ENCODE assay signal across 1 mouse cellular context in the genomic region with DNA sequence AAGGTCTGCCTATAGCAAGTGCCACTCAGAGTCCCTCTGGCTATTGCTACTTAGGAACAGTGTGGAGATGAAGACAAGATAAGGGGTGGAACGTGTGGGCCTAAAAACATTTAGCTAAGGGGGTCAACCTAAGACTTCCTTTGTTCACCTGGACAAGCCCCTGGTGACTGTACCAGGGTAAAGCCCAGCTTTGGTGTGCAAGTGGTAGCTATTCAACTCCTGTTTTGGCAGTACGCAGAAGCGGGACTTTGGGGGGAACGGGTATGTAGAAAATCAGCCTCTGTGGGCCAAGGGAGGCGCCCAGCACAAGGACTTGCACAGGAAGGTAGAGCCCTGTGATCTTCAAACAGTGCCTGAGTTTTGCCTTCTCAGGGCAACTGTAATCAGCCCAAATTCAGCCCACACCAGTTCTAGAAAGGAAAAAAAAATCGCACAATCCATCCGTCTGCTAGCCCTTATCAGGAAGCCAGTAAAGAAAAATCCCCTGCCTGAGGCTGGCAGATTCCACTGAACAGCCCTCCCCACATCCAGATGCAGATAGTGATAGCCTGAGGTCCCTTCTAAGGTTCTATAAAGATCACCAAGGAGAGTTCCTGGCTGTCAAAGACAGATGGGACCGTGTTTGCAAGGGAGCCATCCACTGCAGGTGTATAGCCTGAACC.
TF ChIP-seq lines count a peak whose summit lies in the region.

No protein-coding gene starts in this region.

TF ChIP-seq in MEL, 35 proteins besides CTCF, POLR2A, EP300 and RAD21:
- TF ChIP-seq MYB (IDR thresholded peaks at IDR 0.05; ENCODE audit: low read depth, low read length) (0 out of 2 replicates have a peak, but pooled peaks have one; percentile 36), ZMIZ1 (IDR thresholded peaks at IDR 0.05; ENCODE audit: low read depth, low read length) (peak; percentile 39; the same call in 1 of the 2 replicates), ZKSCAN1 (IDR thresholded peaks at IDR 0.05; ENCODE audit: low read depth, low read length) (no peak; the same call in 1 of the 2 replicates), MXI1 (IDR thresholded peaks at IDR 0.05; ENCODE audit: low read depth, low read length) (peak; percentile 59; the same call in 1 of the 2 replicates), CHD1 (IDR thresholded peaks at IDR 0.05; ENCODE audit: low read depth, low read length) (no peak), ETS1 (IDR thresholded peaks at IDR 0.05; ENCODE audit: low read depth, low read length) (peak; percentile 94), MAFK (IDR thresholded peaks at IDR 0.05; ENCODE audit: borderline replicate concordance, low read depth, low read length) (peak; percentile 75; the same call in 1 of the 2 replicates), MAZ (IDR thresholded peaks at IDR 0.05; ENCODE audit: low read depth, low read length) (peak; percentile 96), USF2 (IDR thresholded peaks at IDR 0.05; ENCODE audit: borderline replicate concordance in 1 of 2, insufficient read depth in 1 of 2, low read depth in 1 of 2, low read length in 2 of 2) (no peak), SIN3A (IDR thresholded peaks at IDR 0.05; ENCODE audit: low read length) (peak; percentile 71), MYC (IDR thresholded peaks at IDR 0.05; ENCODE audit: low read depth, low read length) (no peak), TBP (IDR thresholded peaks at IDR 0.05; ENCODE audit: low read depth, low read length) (peak; percentile 51; the same call in 1 of the 2 replicates), RCOR1 (IDR thresholded peaks at IDR 0.05; ENCODE audit: low read depth, low read length) (peak; percentile 98), GATA1 (IDR thresholded peaks at IDR 0.05; ENCODE audit: low read depth, low read length) (peak; percentile 100), BHLHE40 (IDR thresholded peaks at IDR 0.05; ENCODE audit: borderline replicate concordance, low read depth, low read length) (peak; percentile 45; the same call in 1 of the 2 replicates), POLR2AphosphoS2 (IDR thresholded peaks at IDR 0.05; ENCODE audit: low read length) (no peak), ZNF384 (IDR thresholded peaks at IDR 0.05; ENCODE audit: low read depth, low read length) (peak; percentile 98), TCF12 (IDR thresholded peaks at IDR 0.05; ENCODE audit: low read depth, low read length) (peak; percentile 100), TAL1 (IDR thresholded peaks at IDR 0.05; ENCODE audit: low read length) (peak; percentile 98), ZC3H11A (IDR thresholded peaks at IDR 0.05; ENCODE audit: low read depth, low read length) (no peak), UBTF (IDR thresholded peaks at IDR 0.05; ENCODE audit: borderline replicate concordance, insufficient read depth, low read depth, low read length) (no peak)
